Mouse (Mus musculus) ES-E14 (cell line): ENCODE measurements around the gene Fdxr. TPM values are rescaled to one million over a fixed set of nuclear protein-coding genes. Genes with fewer than 3 reads are reported as not detected.

Experiments
- DNase-seq: peaks from one replicate; pipeline ENCODE4 v3.0.0-alpha.2; 2013; ENCODE audit warnings: low read depth, low spot score
- H3K27ac ChIP-seq: 2 replicates; pipeline ENCODE4 v1.5.1; 2012; ENCODE audit warnings: low read depth, mild to moderate bottlenecking, low read length, moderate library complexity, mixed read lengths; ENCODE audit not compliant: poor library complexity, insufficient read depth, severe bottlenecking
- H3K36me3 ChIP-seq: 2 replicates; pipeline ENCODE4 v1.6.1; 2012; ENCODE audit warnings: mild to moderate bottlenecking, low read length, moderate library complexity, mixed read lengths; ENCODE audit not compliant: control insufficient read depth, poor library complexity, insufficient read depth, severe bottlenecking
- H3K4me1 ChIP-seq, 2 experiments: fragments of 150-350 bp in 1 of 2; sonication (generic) in 1 of 2; 2 replicates each; pipeline ENCODE4 v1.6.1; 2012; ENCODE audit warnings: low read length in 2 of 2, mild to moderate bottlenecking in 1 of 2, mixed read lengths in 1 of 2; ENCODE audit not compliant: control insufficient read depth in 2 of 2, insufficient read depth in 2 of 2, poor library complexity in 1 of 2
- H3K4me3 ChIP-seq, 2 experiments: fragments of 150-350 bp in 1 of 2; sonication (generic) in 1 of 2; 2 replicates each; pipeline ENCODE4 v1.5.1; 2012; ENCODE audit warnings: low read length in 2 of 2, low read depth in 1 of 2, mild to moderate bottlenecking in 1 of 2, mixed read lengths in 1 of 2; ENCODE audit not compliant: insufficient read depth in 1 of 2, poor library complexity in 1 of 2, severe bottlenecking in 1 of 2
- H3K9ac ChIP-seq: 2 replicates; pipeline ENCODE4 v1.6.1; 2012; ENCODE audit warnings: low read depth, mild to moderate bottlenecking, low read length, mixed read lengths; ENCODE audit not compliant: poor library complexity, insufficient read depth, severe bottlenecking
- H3K9me3 ChIP-seq: fragments of 150-350 bp; sonication (generic); 2 replicates; pipeline ENCODE4 v1.6.1; 2012; ENCODE audit warnings: low read depth, mild to moderate bottlenecking, low read length; ENCODE audit not compliant: control insufficient read depth, insufficient read depth
- CHD2 ChIP-seq: IDR thresholded peaks from 2 replicates; pipeline ENCODE4 v1.6.1; 2014; ENCODE audit warnings: mild to moderate bottlenecking, low read depth, low read length, inconsistent platforms
- HCFC1 ChIP-seq: IDR thresholded peaks from 2 replicates; pipeline ENCODE4 v1.6.1; 2012; ENCODE audit warnings: low read length, inconsistent platforms, borderline replicate concordance; ENCODE audit not compliant: insufficient read depth
- MAFK ChIP-seq: IDR thresholded peaks from 2 replicates; pipeline ENCODE4 v1.6.1; 2014; ENCODE audit warnings: mild to moderate bottlenecking, low read depth, low read length, inconsistent platforms; ENCODE audit not compliant: insufficient read depth
- ZC3H11A ChIP-seq: IDR thresholded peaks from 2 replicates; pipeline ENCODE4 v1.6.1; 2012; ENCODE audit warnings: low read depth, mild to moderate bottlenecking, inconsistent platforms, low read length, borderline replicate concordance
- ZNF384 ChIP-seq: IDR thresholded peaks from 2 replicates; pipeline ENCODE4 v1.6.1; 2012; ENCODE audit warnings: low read depth, low read length, inconsistent platforms
- in situ Hi-C, 2 experiments: fragments of 600-800 bp; cut with MboI; formaldehyde crosslinking; loops; one replicate each; pipeline ENCODE4 v1.15.1; 2025; ENCODE audit warnings: low sequenced_read_pairs in 2 of 2, inconsistent platforms in 1 of 2; ENCODE audit not compliant: unreplicated experiment in 2 of 2
- total RNA-seq: library from RNA; depleted of rRNA; stranded (reverse); fragments of 300-350 nt; gene quantifications from 2 replicates; pipeline ENCODE4 v1.2.3, GENCODE M21; 2012; rRNA removed

Fdxr gene
- total RNA-seq, 1 experiment: 12.1 TPM

DNA sequence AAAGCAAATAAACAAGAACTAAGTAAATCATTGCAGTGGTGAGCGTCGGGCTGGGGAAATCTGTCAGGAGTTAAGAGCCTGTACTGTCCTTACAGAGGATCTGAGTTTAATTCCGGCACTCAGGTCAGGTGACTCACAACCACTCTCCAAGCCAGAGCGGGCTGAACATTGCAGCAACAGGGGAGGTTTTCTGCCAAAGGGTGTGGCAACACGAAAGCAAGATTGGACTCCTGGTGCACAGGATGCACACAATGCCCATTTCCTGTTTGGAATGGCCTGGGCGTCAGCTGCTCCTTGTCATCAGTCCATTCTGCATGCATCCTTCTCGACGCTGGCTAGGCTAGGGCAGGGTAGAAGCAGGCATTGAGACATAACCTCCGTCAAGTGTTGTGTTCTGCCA, 57.6 kb downstream of the Fdxr start:
- DNase-seq: no peak
- Histone ChIP-seq H3K36me3 (no peaks in the 10 kb centered on the region; the same call in 1 of the 2 replicates), H3K4me3 (no peak overlapping the region), H3K9ac (no peak overlapping the region), H3K27ac (peak overlapping the region; percentile 63), H3K4me1 (peaks cover 6 to 18% of the 10 kb centered on the region in 2 experiments), H3K9me3 (no peaks in the 10 kb centered on the region)
- TF ChIP-seq HCFC1: no peak
- TF ChIP-seq CHD2: no peak
- TF ChIP-seq MAFK: no peak
- no peak for TF ChIP-seq ZC3H11A
- TF ChIP-seq ZNF384: no peak
- in situ Hi-C loops: no loop called here

Other genes with a start within 250 kb of the Fdxr start
- gene Cd300ld5, start 239.3 kb downstream of the Fdxr start, total RNA-seq: not detected in 2 replicates
- gene Cd300ld3, start 228.6 kb downstream of the Fdxr start, total RNA-seq: not detected in 2 replicates
- gene Cd300e, start 214.9 kb downstream of the Fdxr start, total RNA-seq: 0.09 and 0.11 TPM in 2 replicates
- 0.67 and 0.85 TPM in 2 replicates for gene Rab37, start 185.6 kb downstream of the Fdxr start, total RNA-seq
- 0.40 and 0.42 TPM in 2 replicates for gene Cd300lf, start 143.1 kb downstream of the Fdxr start, total RNA-seq
- 40.3 and 43.9 TPM in 2 replicates for gene Slc9a3r1, start 113.7 kb downstream of the Fdxr start, total RNA-seq
- 14.7 and 17.2 TPM in 2 replicates for gene Tmem104, start 89.6 kb downstream of the Fdxr start, total RNA-seq
- 16.9 and 19.3 TPM in 2 replicates for gene Nat9, start 89.2 kb downstream of the Fdxr start, total RNA-seq
- gene Grin2c, start 9.8 kb downstream of the Fdxr start, total RNA-seq: 0.21 and 0.22 TPM in 2 replicates
- 2.1 and 3.7 TPM in 2 replicates for gene Fads6, start 20.6 kb upstream of the Fdxr start, total RNA-seq
- 0.18 and 0.21 TPM in 2 replicates for gene Otop2, start 30.1 kb upstream of the Fdxr start, total RNA-seq
- gene Ush1g, start 45.0 kb upstream of the Fdxr start, total RNA-seq: 0.11 TPM in 1 of 2 replicates, not detected in the other
- not detected in 2 replicates for gene Otop3, start 57.7 kb upstream of the Fdxr start, total RNA-seq
- gene Hid1, start 90.7 kb upstream of the Fdxr start, total RNA-seq: 2.4 and 2.8 TPM in 2 replicates
- 8.5 and 10.4 TPM in 2 replicates for gene Cdr2l, start 104.9 kb upstream of the Fdxr start, total RNA-seq
- 79.5 and 89.3 TPM in 2 replicates for gene Mrpl58, start 126.7 kb upstream of the Fdxr start, total RNA-seq
- gene Atp5h, start 142.9 kb upstream of the Fdxr start, total RNA-seq: 275 and 342 TPM in 2 replicates
- 14.0 and 19.5 TPM in 2 replicates for gene Kctd2, start 143.1 kb upstream of the Fdxr start, total RNA-seq
- gene Trim80, start 163.5 kb upstream of the Fdxr start, total RNA-seq: 0.31 and 0.58 TPM in 2 replicates
- gene Slc16a5, start 185.4 kb upstream of the Fdxr start, total RNA-seq: 1.1 and 1.6 TPM in 2 replicates
- 4.8 and 5.0 TPM in 2 replicates for gene Armc7, start 198.6 kb upstream of the Fdxr start, total RNA-seq
- 37.2 and 50.5 TPM in 2 replicates for gene Nt5c, start 214.8 kb upstream of the Fdxr start, total RNA-seq
- gene Jpt1, start 237.3 kb upstream of the Fdxr start, total RNA-seq: 164 and 205 TPM in 2 replicates